Mouse (Mus musculus): ENCODE results near the gene Ppp6r2.

Ppp6r2 gene

GRCm38 (mm10) chr15:89210915-89211715 lies at the start of gene Ppp6r2:
Ppp6r2 (plus strand) TSS chr15:89211553.
- DNase-seq (ENCODE audit: low spot score) = peak; percentile 85

DNA sequence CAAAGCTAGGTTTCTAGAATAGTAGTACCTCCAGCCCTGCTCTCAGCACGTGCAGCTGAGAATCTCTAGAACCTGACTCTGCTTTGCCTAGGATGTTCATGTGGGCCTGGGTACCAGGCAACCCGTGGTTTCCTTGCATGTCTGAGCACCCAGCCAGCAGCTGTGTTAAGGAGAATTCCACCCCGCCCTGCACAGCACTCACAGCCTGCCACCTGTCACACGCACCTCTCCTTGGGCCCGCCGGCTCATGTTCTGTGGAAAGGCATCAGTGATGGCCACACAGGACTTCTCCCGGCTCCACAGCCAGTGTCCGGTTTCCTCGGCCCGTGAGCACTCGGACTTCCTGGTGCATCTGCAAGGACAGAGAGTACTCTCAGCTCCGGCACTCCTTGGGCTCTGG lies 45.9 kb upstream of the Ppp6r2 start:
- no peak for DNase-seq (ENCODE audit: low spot score)

- no peak for DNase-seq (ENCODE audit: low spot score)
Observed at GRCm38 (mm10) chr15:89168922-89169321, 42.4 kb upstream of the Ppp6r2 start.

GRCm38 (mm10) chr15:89169431-89169830 lies 41.9 kb upstream of the Ppp6r2 start:
- DNase-seq (ENCODE audit: low spot score) = peak; percentile 90

- DNase-seq (ENCODE audit: low spot score) = peak; percentile 76
Observed at GRCm38 (mm10) chr15:89170102-89170501, 41.3 kb upstream of the Ppp6r2 start.

GRCm38 (mm10) chr15:89171526-89172051 lies 39.8 kb upstream of the Ppp6r2 start:
- no peak for DNase-seq (ENCODE audit: low spot score)

- no peak for DNase-seq (ENCODE audit: low spot score)
Observed at GRCm38 (mm10) chr15:89172276-89172935, 38.9 kb upstream of the Ppp6r2 start.

- peak; percentile 69 for DNase-seq (ENCODE audit: low spot score)
Observed at GRCm38 (mm10) chr15:89173024-89173905, 38.1 kb upstream of the Ppp6r2 start.

DNA sequence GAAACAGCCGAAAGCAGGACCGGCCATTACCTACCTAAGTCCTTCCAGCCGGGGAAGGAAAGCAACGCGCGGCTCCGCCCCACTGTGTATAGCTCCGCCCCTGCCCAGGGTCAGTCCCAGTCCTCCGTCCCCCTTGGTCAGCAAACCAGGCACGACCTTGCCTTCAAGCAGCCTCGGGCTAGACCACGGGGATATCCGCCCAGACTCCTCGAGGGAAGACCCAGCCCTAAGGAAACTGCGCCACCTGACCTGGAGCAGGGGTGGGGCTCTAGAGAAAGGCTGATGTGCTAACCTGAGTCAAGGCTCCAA lies 37.5 kb upstream of the Ppp6r2 start:
- DNase-seq (ENCODE audit: low spot score) = peak; percentile 95

GRCm38 (mm10) chr15:89174889-89175339 lies 36.4 kb upstream of the Ppp6r2 start:
- DNase-seq (ENCODE audit: low spot score) = no peak

DNA sequence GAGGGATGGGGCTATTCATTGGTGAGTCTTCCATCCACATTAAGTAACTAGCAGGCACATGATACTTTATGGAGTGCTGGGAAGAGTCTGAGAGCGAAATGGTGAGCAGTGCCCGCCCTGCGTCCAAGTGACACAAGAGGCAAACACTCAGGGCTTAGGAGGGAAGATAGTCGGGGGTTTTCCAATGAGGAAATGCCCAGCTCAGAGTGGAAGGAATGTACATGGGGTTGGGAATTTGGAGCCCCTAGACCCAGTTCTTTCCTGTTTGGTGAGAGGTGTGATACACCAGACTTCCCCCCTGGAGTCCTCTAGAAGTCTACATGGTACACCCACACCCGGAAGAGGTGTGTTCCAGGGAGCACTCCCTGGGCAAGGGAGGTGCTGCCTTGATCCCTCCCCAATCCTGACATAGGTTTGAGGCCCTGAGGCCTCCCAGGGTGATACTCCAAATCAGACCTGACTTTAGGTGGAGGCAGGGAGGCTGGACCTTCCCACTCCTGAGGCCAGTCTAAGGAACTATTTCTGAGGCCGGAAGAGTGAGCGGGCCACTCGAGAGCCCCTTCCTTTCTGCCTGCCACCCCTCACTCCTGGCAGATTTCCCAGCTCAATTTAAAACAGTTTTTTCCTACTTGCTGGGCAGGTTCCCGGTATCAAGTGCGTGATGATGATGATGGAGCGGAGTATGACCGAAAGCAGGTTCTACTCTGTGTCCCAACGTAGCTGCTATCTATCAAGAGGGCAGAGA lies 35.8 kb upstream of the Ppp6r2 start:
- no peak for DNase-seq (ENCODE audit: low spot score)

GRCm38 (mm10) chr15:89177121-89177520 lies 34.2 kb upstream of the Ppp6r2 start:
- DNase-seq (ENCODE audit: low spot score) = peak; percentile 72

- peak; percentile 85 for DNase-seq (ENCODE audit: low spot score)
Observed at GRCm38 (mm10) chr15:89177576-89178259, 33.6 kb upstream of the Ppp6r2 start.

- DNase-seq (ENCODE audit: low spot score) = no peak
Observed at GRCm38 (mm10) chr15:89178260-89178860, 33.0 kb upstream of the Ppp6r2 start.

- DNase-seq (ENCODE audit: low spot score) = peak; percentile 92
Observed at GRCm38 (mm10) chr15:89178954-89179629, 32.3 kb upstream of the Ppp6r2 start.

GRCm38 (mm10) chr15:89179630-89179964 lies 31.8 kb upstream of the Ppp6r2 start:
- no peak for DNase-seq (ENCODE audit: low spot score)

DNA sequence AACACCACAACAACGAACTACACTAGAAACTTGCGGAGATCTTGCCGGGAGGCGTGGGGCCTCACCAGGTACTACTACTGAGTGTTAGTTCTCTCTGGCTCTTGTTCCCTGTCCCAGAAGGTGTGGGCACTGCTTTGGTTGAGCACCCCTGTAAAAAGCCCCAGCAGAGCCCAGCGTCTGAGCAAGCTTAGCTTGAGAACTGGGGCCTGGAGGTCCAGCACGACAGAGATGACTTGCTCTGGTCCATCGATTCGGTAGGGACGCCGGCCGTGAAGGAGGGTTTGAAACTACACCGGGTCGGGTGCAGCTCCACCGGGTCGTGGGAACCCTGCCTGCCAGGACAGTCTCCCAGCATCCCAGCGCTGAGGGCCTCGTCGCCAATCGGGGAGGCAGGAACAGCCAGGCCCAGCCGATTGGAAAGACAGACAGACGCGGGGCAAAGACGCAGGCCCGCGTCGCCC lies 31.2 kb upstream of the Ppp6r2 start:
- no peak for DNase-seq (ENCODE audit: low spot score)

DNA sequence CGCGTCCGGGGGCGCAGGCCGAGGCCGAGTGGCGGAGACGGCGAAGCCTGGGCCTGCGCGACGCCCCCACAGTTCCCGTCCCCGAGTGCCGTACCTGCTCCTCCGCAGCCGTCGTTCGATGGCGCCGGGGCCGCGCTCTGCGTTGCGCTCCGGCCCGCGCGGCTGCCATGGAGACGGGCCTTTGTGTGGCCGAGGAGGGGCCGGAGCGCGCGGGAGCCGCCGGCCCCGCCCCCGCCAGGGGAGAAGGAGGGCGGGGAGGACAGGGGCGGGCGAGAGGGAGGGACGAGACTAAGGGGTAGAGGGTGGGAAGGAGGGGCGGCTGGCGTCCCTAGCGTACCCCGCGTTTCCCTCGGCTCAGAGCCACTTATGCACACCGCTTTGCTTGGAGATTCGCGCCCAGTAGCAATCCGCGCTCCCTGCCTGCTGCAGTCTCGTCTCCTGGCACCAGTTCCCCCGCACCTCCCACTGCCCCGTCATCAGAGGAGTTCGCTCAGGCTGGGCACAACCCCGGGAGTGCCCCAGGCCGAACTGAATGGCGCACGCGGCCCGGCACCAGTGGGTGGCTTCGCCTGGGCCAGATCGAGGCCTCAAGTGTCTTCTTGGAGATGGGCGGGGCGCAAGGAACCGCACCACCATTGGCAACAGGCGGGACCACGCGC lies 30.7 kb upstream of the Ppp6r2 start, which contains the start of gene Plxnb2:
Plxnb2 (minus strand) TSS at position 218 of the 659 bp plus-strand sequence.
- DNase-seq (ENCODE audit: low spot score) = peak; percentile 90

DNA sequence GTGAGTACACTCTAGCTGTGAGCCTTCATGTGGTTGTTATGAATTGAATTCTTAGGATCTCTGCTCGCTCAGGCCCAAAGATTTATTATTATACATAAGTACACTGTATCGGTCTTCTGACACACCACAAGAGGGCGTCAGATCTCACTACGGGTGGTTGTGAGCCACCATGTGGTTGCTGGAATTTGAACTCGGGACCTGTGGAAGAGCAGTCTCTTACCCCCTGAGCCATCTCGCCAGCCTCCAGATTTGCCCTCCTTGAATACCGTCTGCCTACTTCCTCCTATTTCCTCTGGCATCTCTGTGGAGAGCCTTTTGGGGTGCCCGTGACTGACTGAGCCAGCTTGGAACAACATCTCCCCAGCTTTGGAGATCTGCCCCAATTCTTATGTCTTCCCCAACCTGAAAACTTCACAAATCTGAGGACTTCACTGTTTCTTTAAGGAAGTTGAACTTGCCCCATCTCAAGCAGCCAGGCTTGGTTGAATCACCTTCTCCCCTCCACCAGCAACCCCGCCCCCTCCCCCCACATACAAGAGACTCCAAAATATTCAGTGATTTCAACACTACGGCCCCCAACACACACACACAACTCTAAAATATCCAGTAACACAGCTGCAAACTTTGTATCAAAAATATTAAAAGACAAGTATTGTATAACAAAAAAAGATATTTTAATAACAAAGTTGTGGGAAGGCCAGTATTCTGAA lies 29.6 kb upstream of the Ppp6r2 start:
- DNase-seq (ENCODE audit: low spot score) = no peak
